Mouse (Mus musculus) stomach, postnatal 0 days (tissue): ENCODE measurements around the gene Txnrd2.

ENCODE experiments used
- CTCF ChIP-seq: IDR thresholded peaks from 2 replicates; pipeline ENCODE4 v1.5.1; 2016; ENCODE audit warnings: antibody characterized with exemption, low read depth, mild to moderate bottlenecking, moderate library complexity
- EP300 ChIP-seq: optimal IDR thresholded peaks from 2 replicates; pipeline ENCODE3; 2016; ENCODE audit warnings: antibody characterized with exemption

DNA sequence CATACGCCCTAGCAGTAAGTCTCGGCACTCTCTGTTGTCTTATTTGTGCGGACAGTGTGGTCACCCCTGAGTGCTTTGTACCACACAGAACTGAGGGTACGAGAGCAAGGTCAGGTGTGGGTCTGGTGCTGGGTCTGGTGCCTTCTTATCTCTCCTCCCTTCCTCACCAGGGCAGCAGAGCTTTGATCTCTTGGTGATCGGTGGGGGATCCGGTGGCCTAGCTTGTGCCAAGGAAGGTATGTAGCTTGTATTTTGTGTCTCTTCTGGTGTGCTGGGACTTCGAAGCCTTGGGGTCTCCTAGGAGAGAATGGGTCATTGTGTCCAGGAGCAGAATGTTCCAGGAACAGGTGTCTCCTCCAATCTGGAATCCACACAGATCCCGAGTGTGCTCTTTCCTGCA lies 3.5 kb downstream of the Txnrd2 start:
- TF ChIP-seq CTCF = no peak
- no peak for TF ChIP-seq EP300
